Comparison of ENCODE assay signal across 17 mouse cellular contexts in genomic region chrX:97368741-97369140, GRCm38 (mm10). TPM values are rescaled to one million over a fixed set of nuclear protein-coding genes. Genes with fewer than 3 reads are reported as not detected.
"Had no signal": no experiment of that assay in that cellular context is flagged by ENCODE, and none has a peak within 500 bp of the region (broad histone marks: within the 10 kb centered on the region; RNA-seq: fewer than 3 reads in every experiment).

No protein-coding gene starts in this region.

- DNase-seq: retina, postnatal 1 day; right cerebral cortex, adult 18-20 months; right cerebral cortex, postnatal 14 days; right cerebral cortex, postnatal 25 days; right cerebral cortex, postnatal 4 days; spleen, adult 18-20 months; thymus, adult 18-20 months; thymus, adult 2 months; thymus, postnatal 14 days; thymus, postnatal 25 days; thymus, postnatal 36 days; thymus, postnatal 4 days had no signal

- H3K36me3 ChIP-seq: neural tube, embryonic 12.5 days; neural tube, embryonic 13.5 days; neural tube, embryonic 15.5 days; stomach, embryonic 15.5 days had no signal

- H3K4me3 ChIP-seq: neural tube, embryonic 12.5 days; neural tube, embryonic 13.5 days; neural tube, embryonic 15.5 days; stomach, embryonic 15.5 days had no signal

- H3K4me2 ChIP-seq: neural tube, embryonic 12.5 days; neural tube, embryonic 13.5 days; neural tube, embryonic 15.5 days; stomach, embryonic 15.5 days had no signal

- H3K27me3 ChIP-seq: neural tube, embryonic 12.5 days; neural tube, embryonic 13.5 days; neural tube, embryonic 15.5 days; stomach, embryonic 15.5 days had no signal

RNA-seq across cellular contexts. Expression of gene Eda2r, which starts 8.3 kb away (rescaled TPM):
- polyA plus RNA-seq: small intestine, adult 2 months had no signal
